Mouse (Mus musculus): Measurements from ENCODE around the gene Stk24. TPM values are rescaled to one million over a fixed set of nuclear protein-coding genes. Genes with fewer than 3 reads are reported as not detected.

Stk24 gene
- total and polyA plus RNA-seq, 3 experiments = 62.5 to 79.3 TPM; not detected in 1

- no peak overlapping the region for H3K4me3 ChIP-seq (ENCODE audit: control insufficient read depth in 1 of 2, insufficient read depth in 1 of 2, low read depth in 2 of 2, low read length in 2 of 2)
- no peak for DNase-seq (ENCODE audit: low read depth, low spot score)
- H3K27ac ChIP-seq (ENCODE audit: control insufficient read depth, low read depth, low read length) = no peak overlapping the region
- H3K27me3 ChIP-seq (ENCODE audit: control insufficient read depth in 1 of 2, insufficient read depth in 2 of 2, low read length in 2 of 2) = no peaks in the 10 kb centered on the region
- no peaks in the 10 kb centered on the region for H3K9me3 ChIP-seq (replicated peaks; ENCODE audit: insufficient read depth, low read length)
- H3K4me1 ChIP-seq (ENCODE audit: control insufficient read depth in 1 of 2, insufficient read depth in 2 of 2, low read length in 2 of 2) = no peaks in the 10 kb centered on the region
- TF ChIP-seq GATA1 (IDR thresholded peaks at IDR 0.05; ENCODE audit: low read depth, low read length) = no peak
- TF ChIP-seq E2F4 (IDR thresholded peaks at IDR 0.05; ENCODE audit: borderline replicate concordance, low read depth, low read length) = no peak
- no peak for TF ChIP-seq BHLHE40 (IDR thresholded peaks at IDR 0.05; ENCODE audit: borderline replicate concordance, low read depth, low read length)
- TF ChIP-seq HCFC1 (IDR thresholded peaks at IDR 0.05; ENCODE audit: low read depth, low read length) = no peak
- no peak for TF ChIP-seq MAFK (IDR thresholded peaks at IDR 0.05; ENCODE audit: borderline replicate concordance, low read depth, low read length)
- TF ChIP-seq KAT2A (conservative IDR thresholded peaks at IDR 0.05; ENCODE audit: low read depth, low read length) = no peak
- TF ChIP-seq ETS1 (IDR thresholded peaks at IDR 0.05; ENCODE audit: low read depth, low read length) = no peak
- TF ChIP-seq ZC3H11A (IDR thresholded peaks at IDR 0.05; ENCODE audit: low read depth, low read length) = no peak
- no peak for TF ChIP-seq TCF12 (IDR thresholded peaks at IDR 0.05; ENCODE audit: low read depth, low read length)
- TF ChIP-seq EP300 (IDR thresholded peaks at IDR 0.05; ENCODE audit: low read depth in 1 of 2, low read length in 2 of 2) = no peak
- TF ChIP-seq MAX (IDR thresholded peaks at IDR 0.05; ENCODE audit: low read length) = no peak
- TF ChIP-seq MXI1 (IDR thresholded peaks at IDR 0.05; ENCODE audit: low read depth, low read length) = no peak
- no peaks in the 10 kb centered on the region for H3K79me2 ChIP-seq (ENCODE audit: control insufficient read depth, insufficient read depth, low read length, poor library complexity)
- H3K9ac ChIP-seq (ENCODE audit: control insufficient read depth, low read depth, low read length, poor library complexity, severe bottlenecking) = no peak overlapping the region
- no peaks in the 10 kb centered on the region for H3K36me3 ChIP-seq (ENCODE audit: control insufficient read depth in 1 of 2, insufficient read depth in 2 of 2, low read length in 2 of 2)
Measured at GRCm38 (mm10) chr14:121254869-121255268, 124.9 kb downstream of the Stk24 start.

GRCm38 (mm10) chr14:121252542-121252941 is 127.3 kb downstream of the Stk24 start:
- no peak overlapping the region for H3K9ac ChIP-seq (ENCODE audit: control insufficient read depth, low read depth, low read length, poor library complexity, severe bottlenecking)
- H3K9me3 ChIP-seq (replicated peaks; ENCODE audit: insufficient read depth, low read length) = no peaks in the 10 kb centered on the region
- H3K4me3 ChIP-seq (ENCODE audit: control insufficient read depth in 1 of 2, insufficient read depth in 1 of 2, low read depth in 2 of 2, low read length in 2 of 2) = no peak overlapping the region
- H3K36me3 ChIP-seq (ENCODE audit: control insufficient read depth in 1 of 2, insufficient read depth in 2 of 2, low read length in 2 of 2) = no peaks in the 10 kb centered on the region
- DNase-seq (ENCODE audit: low read depth, low spot score) = no peak
- H3K27me3 ChIP-seq (ENCODE audit: control insufficient read depth in 1 of 2, insufficient read depth in 2 of 2, low read length in 2 of 2) = no peaks in the 10 kb centered on the region
- H3K27ac ChIP-seq (ENCODE audit: control insufficient read depth, low read depth, low read length) = no peak overlapping the region
- TF ChIP-seq NRF1 (IDR thresholded peaks at IDR 0.05; ENCODE audit: insufficient read depth, low read depth, low read length, poor library complexity, severe bottlenecking) (no peak), TAL1 (IDR thresholded peaks at IDR 0.05; ENCODE audit: low read length) (no peak), MAFK (IDR thresholded peaks at IDR 0.05; ENCODE audit: borderline replicate concordance, low read depth, low read length) (no peak), POLR2AphosphoS2 (IDR thresholded peaks at IDR 0.05; ENCODE audit: low read length) (no peak)
- H3K79me2 ChIP-seq (ENCODE audit: control insufficient read depth, insufficient read depth, low read length, poor library complexity) = no peaks in the 10 kb centered on the region
- H3K4me1 ChIP-seq (ENCODE audit: control insufficient read depth in 1 of 2, insufficient read depth in 2 of 2, low read length in 2 of 2) = no peaks in the 10 kb centered on the region

GRCm38 (mm10) chr14:121251708-121252107 is 128.1 kb downstream of the Stk24 start:
- H3K36me3 ChIP-seq (ENCODE audit: control insufficient read depth in 1 of 2, insufficient read depth in 2 of 2, low read length in 2 of 2) = no peaks in the 10 kb centered on the region
- DNase-seq (ENCODE audit: low read depth, low spot score) = no peak
- H3K79me2 ChIP-seq (ENCODE audit: control insufficient read depth, insufficient read depth, low read length, poor library complexity) = no peaks in the 10 kb centered on the region
- no peaks in the 10 kb centered on the region for H3K27me3 ChIP-seq (ENCODE audit: control insufficient read depth in 1 of 2, insufficient read depth in 2 of 2, low read length in 2 of 2)
- no peak overlapping the region for H3K4me3 ChIP-seq (ENCODE audit: control insufficient read depth in 1 of 2, insufficient read depth in 1 of 2, low read depth in 2 of 2, low read length in 2 of 2)
- TF ChIP-seq RAD21 (IDR thresholded peaks at IDR 0.05; ENCODE audit: low read depth, low read length) (no peak), POLR2AphosphoS5 (IDR thresholded peaks at IDR 0.05; ENCODE audit: borderline replicate concordance, low read depth, low read length) (no peak), SMC3 (IDR thresholded peaks at IDR 0.05; ENCODE audit: low read depth, low read length) (no peak), POLR2A (IDR thresholded peaks at IDR 0.05; ENCODE audit: control insufficient read depth in 1 of 2, insufficient read depth in 1 of 2, low read depth in 1 of 2, low read length in 2 of 2, poor library complexity in 1 of 2) (no peak), ZC3H11A (IDR thresholded peaks at IDR 0.05; ENCODE audit: low read depth, low read length) (no peak), TAL1 (IDR thresholded peaks at IDR 0.05; ENCODE audit: low read length) (no peak), USF1 (IDR thresholded peaks at IDR 0.05; ENCODE audit: low read depth, low read length) (no peak), GABPA (IDR thresholded peaks at IDR 0.05; ENCODE audit: low read depth, low read length) (no peak), MYC (IDR thresholded peaks at IDR 0.05; ENCODE audit: low read depth, low read length) (no peak), NELFE (IDR thresholded peaks at IDR 0.05; ENCODE audit: low read depth, low read length) (no peak), POLR2AphosphoS2 (IDR thresholded peaks at IDR 0.05; ENCODE audit: low read length) (no peak), RCOR1 (IDR thresholded peaks at IDR 0.05; ENCODE audit: low read depth, low read length) (no peak), MEF2A (IDR thresholded peaks at IDR 0.05; ENCODE audit: extremely low read depth, insufficient replicate concordance, low read depth, low read length, poor library complexity, severe bottlenecking) (no peak), EP300 (IDR thresholded peaks at IDR 0.05; ENCODE audit: low read depth in 1 of 2, low read length in 2 of 2) (no peak)
- no peak overlapping the region for H3K27ac ChIP-seq (ENCODE audit: control insufficient read depth, low read depth, low read length)
- no peaks in the 10 kb centered on the region for H3K4me1 ChIP-seq (ENCODE audit: control insufficient read depth in 1 of 2, insufficient read depth in 2 of 2, low read length in 2 of 2)
- H3K9me3 ChIP-seq (replicated peaks; ENCODE audit: insufficient read depth, low read length) = no peaks in the 10 kb centered on the region
- H3K9ac ChIP-seq (ENCODE audit: control insufficient read depth, low read depth, low read length, poor library complexity, severe bottlenecking) = no peak overlapping the region
